Mouse (Mus musculus) heart, embryonic 10.5 days (tissue): ENCODE measurements around the gene Spats2. TPM values are rescaled to one million over a fixed set of nuclear protein-coding genes. Genes with fewer than 3 reads are reported as not detected.
"Not testable (repeated sequence)": the region's sequence is repeated elsewhere in the genome, so short reads cannot be mapped to it uniquely, and the experiment has no call there.

ENCODE experiments used
- DNase-seq: peaks from one replicate; pipeline ENCODE4 v3.0.0-alpha.2; 2017; ENCODE audit warnings: low spot score
- H3K27ac ChIP-seq: fragments of 300-500 bp; sonication (generic); 2 replicates; pipeline ENCODE4 v1.5.1; 2016; ENCODE audit warnings: mild to moderate bottlenecking
- H3K27me3 ChIP-seq: fragments of 300-500 bp; sonication (generic); 2 replicates; pipeline ENCODE4 v1.6.1; 2016; ENCODE audit warnings: mild to moderate bottlenecking; ENCODE audit not compliant: poor library complexity, insufficient read depth, severe bottlenecking
- H3K36me3 ChIP-seq: fragments of 300-500 bp; sonication (generic); 2 replicates; pipeline ENCODE4 v1.6.1; 2016; ENCODE audit warnings: mild to moderate bottlenecking, moderate library complexity
- H3K4me1 ChIP-seq: fragments of 300-500 bp; sonication (generic); 2 replicates; pipeline ENCODE4 v1.6.1; 2016; ENCODE audit warnings: mild to moderate bottlenecking
- H3K4me3 ChIP-seq: fragments of 300-500 bp; sonication (generic); 2 replicates; pipeline ENCODE4 v1.5.1; 2016; ENCODE audit warnings: mild to moderate bottlenecking, moderate library complexity
- H3K9me3 ChIP-seq: fragments of 300-500 bp; sonication (generic); 2 replicates; pipeline ENCODE4 v1.6.1; 2016; ENCODE audit warnings: mild to moderate bottlenecking, moderate library complexity
- WGBS: fragments of 180-500 bp; shearing (Covaris S2); methylation state at CpG from one replicate; pipeline ENCODE4 v1.1.7; 2016; 5-methylcytosine and 5-hydroxymethylcytosine counted together
- polyA plus RNA-seq: library from polyadenylated mRNA; unstranded; fragments of >200 nt; fragmentation: Nextera tagmentation; extraction: Ambion mirVana; gene quantifications from 2 replicates; pipeline ENCODE4 v1.2.1, GENCODE M21; 2016

Gene Spats2
- polyA plus RNA-seq, 1 experiment from 2014 or later: 58.5 TPM

DNA sequence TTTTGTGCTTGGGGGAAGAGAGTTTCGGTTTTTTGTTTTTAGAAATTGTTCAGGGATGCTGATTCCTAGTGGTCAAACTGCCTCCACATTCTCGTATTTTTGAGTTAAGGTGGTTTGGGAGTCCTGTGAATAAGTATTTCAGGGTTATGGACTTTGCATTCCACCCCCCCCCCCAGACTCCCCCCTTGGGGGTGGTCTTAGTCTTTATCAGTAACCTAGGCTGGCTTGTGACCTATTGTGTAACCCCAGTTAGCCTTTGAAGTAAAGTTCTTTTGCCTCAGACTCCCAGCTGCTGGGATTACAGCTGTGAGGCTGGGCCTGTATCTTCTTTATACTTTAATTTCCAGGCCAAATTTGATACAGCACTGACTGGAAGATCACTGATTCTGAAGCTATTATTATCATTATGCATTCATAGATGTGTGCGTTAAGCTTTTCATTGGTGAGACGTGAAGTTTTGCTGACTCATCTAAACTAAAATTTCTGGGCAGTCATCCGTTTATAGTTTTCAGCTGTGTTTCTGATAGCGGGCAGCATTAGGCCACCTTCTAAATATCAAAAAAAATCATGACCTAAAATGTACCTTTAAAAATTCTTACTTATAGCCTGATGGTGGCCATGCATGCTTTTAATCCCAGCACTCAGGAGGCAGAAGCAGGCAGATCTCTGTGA lies 2.3 kb downstream of the Spats2 start:
- Histone ChIP-seq H3K27me3 (no peaks in the 10 kb centered on the region), H3K27ac (peak overlapping the region; percentile 52; the same call in 1 of the 2 replicates), H3K4me1 (peaks cover 27% of the 10 kb centered on the region), H3K36me3 (peaks cover 18% of the 10 kb centered on the region), H3K4me3 (peak overlapping the region; percentile 89), H3K9me3 (no peaks in the 10 kb centered on the region)
- WGBS: 61% methylated on average over 6 of the region's 6 CpGs
- no peak for DNase-seq

- H3K4me3 ChIP-seq: no peak overlapping the region
- H3K36me3 ChIP-seq: peaks cover 26% of the 10 kb centered on the region
- no peaks in the 10 kb centered on the region for H3K9me3 ChIP-seq
- H3K4me1 ChIP-seq: peaks cover 27% of the 10 kb centered on the region
- peak overlapping the region; percentile 62 for H3K27ac ChIP-seq
- DNase-seq: no peak
- WGBS: 77% methylated on average over 11 of the region's 11 CpGs
- no peaks in the 10 kb centered on the region for H3K27me3 ChIP-seq
Observed at GRCm38 (mm10) chr15:99129441-99129840, 3.7 kb downstream of the Spats2 start.

GRCm38 (mm10) chr15:99129956-99130910 lies 4.5 kb downstream of the Spats2 start:
- Histone ChIP-seq H3K4me1 (peaks cover 27% of the 10 kb centered on the region), H3K27ac (peak overlapping the region; percentile 62), H3K36me3 (peaks cover 26% of the 10 kb centered on the region), H3K27me3 (no peaks in the 10 kb centered on the region), H3K9me3 (no peaks in the 10 kb centered on the region), H3K4me3 (0 out of 2 replicates have a peak overlapping the region, but pooled peaks have one; percentile 3)
- no peak for DNase-seq
- 67% methylated on average over 22 of the region's 22 CpGs for whole genome bisulfite sequencing

- H3K4me1 ChIP-seq: peaks cover 39% of the 10 kb centered on the region
- 56% methylated on average over 5 of the region's 5 CpGs for WGBS
- H3K27ac ChIP-seq: no peak overlapping the region; the same call in 1 of the 2 replicates
Observed at GRCm38 (mm10) chr15:99138389-99138788, 12.7 kb downstream of the Spats2 start.

DNA sequence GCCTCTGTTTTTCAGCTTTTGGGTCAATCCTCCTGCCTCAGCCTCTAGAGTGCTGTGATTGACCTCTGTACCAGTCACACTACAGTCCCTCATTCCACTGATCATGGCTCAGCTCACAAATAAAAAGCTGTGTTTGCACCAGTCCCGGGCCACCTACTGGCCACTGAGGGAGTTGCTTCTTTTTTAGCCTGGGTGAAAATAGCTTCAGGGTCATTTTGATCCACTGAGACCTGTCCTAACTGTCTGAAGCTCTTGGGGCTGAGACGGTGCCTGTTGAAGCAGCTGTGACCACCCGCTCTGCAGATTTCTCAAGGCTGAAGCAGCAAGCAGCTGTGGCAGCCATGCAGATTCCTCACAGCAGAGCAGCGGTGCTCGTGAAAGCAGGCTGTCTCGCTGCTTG lies 14.0 kb downstream of the Spats2 start:
- 68% methylated on average over 6 of the region's 6 CpGs for WGBS
- no peaks in the 10 kb centered on the region for H3K27me3 ChIP-seq
- no peak overlapping the region for H3K4me3 ChIP-seq
- peaks cover 39% of the 10 kb centered on the region for H3K36me3 ChIP-seq
- H3K27ac ChIP-seq: peak overlapping the region; percentile 13; the same call in 1 of the 2 replicates
- DNase-seq: peak; percentile 79
- peaks cover 41% of the 10 kb centered on the region for H3K4me1 ChIP-seq
- no peaks in the 10 kb centered on the region for H3K9me3 ChIP-seq

More at GRCm38 (mm10) chr15:99138389-99138788, 12.7 kb downstream of the Spats2 start:
- H3K27me3 ChIP-seq: no peaks in the 10 kb centered on the region
- H3K36me3 ChIP-seq: peaks cover 41% of the 10 kb centered on the region
- H3K4me3 ChIP-seq: no peak overlapping the region
- DNase-seq: peak; percentile 82
- H3K9me3 ChIP-seq: no peaks in the 10 kb centered on the region

DNA sequence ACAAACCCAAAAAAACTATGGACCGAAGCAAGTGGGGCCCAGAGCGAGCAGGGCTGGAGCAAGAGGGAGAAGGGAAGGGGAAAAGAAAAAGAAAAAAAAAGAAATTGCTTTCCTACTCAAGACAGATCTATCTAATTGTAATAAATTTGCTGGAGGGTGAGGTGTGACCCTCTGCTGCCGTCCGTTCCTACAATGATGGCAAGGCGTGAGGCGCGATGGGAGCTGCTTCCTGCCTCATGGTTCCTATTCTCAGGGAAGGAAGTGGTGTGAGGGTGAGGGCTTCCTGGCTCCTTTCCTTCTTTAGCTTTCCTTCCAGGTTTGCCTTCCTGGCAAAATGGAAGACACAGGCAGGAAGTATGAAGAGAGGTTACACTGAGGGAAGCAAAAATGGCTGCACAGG lies 24.8 kb downstream of the Spats2 start:
- Histone ChIP-seq H3K36me3 (peaks cover 85% of the 10 kb centered on the region), H3K27me3 (no peaks in the 10 kb centered on the region), H3K9me3 (no peaks in the 10 kb centered on the region), H3K4me3 (no peak overlapping the region), H3K4me1 (0 out of 2 replicates have a peak, but pooled peaks cover 6% of the 10 kb centered on the region), H3K27ac (no peak overlapping the region)
- DNase-seq: peak; percentile 54
- 87% methylated on average over 7 of the region's 7 CpGs for WGBS

- Histone ChIP-seq H3K36me3 (peaks cover 77% of the 10 kb centered on the region), H3K9me3 (no peaks in the 10 kb centered on the region), H3K27me3 (no peaks in the 10 kb centered on the region), H3K4me1 (0 out of 2 replicates have a peak, but pooled peaks cover 6% of the 10 kb centered on the region), H3K27ac (no peak overlapping the region), H3K4me3 (no peak overlapping the region)
- 67% methylated on average over 8 of the region's 8 CpGs for WGBS
- DNase-seq: peak; percentile 70
Observed at GRCm38 (mm10) chr15:99151324-99151723, 25.6 kb downstream of the Spats2 start.

GRCm38 (mm10) chr15:99153466-99153865 lies 27.8 kb downstream of the Spats2 start:
- Histone ChIP-seq H3K27me3 (no peaks in the 10 kb centered on the region), H3K27ac (no peak overlapping the region), H3K4me1 (0 out of 2 replicates have a peak, but pooled peaks cover 6% of the 10 kb centered on the region), H3K9me3 (no peaks in the 10 kb centered on the region), H3K36me3 (peaks cover 59% of the 10 kb centered on the region), H3K4me3 (no peak overlapping the region)
- 96% methylated on average over 8 of the region's 8 CpGs for WGBS
- DNase-seq: peak; percentile 63

DNA sequence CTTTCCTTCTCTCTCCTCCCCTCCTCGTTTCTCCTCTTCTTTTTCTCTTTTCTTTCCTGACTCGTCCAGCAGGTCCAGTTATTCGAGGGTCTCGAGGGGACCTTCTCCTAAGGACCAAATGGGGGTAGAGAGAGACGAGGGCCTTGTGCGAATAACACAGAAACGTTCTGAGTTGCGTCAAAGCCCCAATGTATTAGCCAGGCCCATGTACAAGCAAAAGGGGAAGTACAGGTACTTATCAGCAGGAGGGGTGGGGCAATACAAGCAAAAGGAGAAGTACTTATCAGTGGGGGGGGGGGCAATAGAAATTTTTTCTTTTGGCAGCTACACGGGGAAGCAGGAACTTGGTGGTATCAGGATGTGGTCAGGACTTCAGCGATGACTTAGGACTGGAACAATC lies 28.8 kb downstream of the Spats2 start:
- not testable (repeated sequence) for H3K4me3 ChIP-seq, H3K27ac ChIP-seq, H3K9me3 ChIP-seq, DNase-seq, H3K4me1 ChIP-seq, H3K27me3 ChIP-seq
- 76% methylated on average over 10 of the region's 10 CpGs for WGBS
- H3K36me3 ChIP-seq: peaks cover 48% of the 10 kb centered on the region

GRCm38 (mm10) chr15:99163512-99164365 lies 38.0 kb downstream of the Spats2 start:
- Histone ChIP-seq H3K4me1 (peaks cover 17% of the 10 kb centered on the region; the same call in 1 of the 2 replicates), H3K4me3 (no peak overlapping the region), H3K9me3 (no peaks in the 10 kb centered on the region), H3K27me3 (no peaks in the 10 kb centered on the region), H3K36me3 (peaks cover 36% of the 10 kb centered on the region), H3K27ac (peak overlapping the region; percentile 0; the same call in 1 of the 2 replicates)
- 54% methylated on average over 12 of the region's 12 CpGs for WGBS
- no peak for DNase-seq

DNA sequence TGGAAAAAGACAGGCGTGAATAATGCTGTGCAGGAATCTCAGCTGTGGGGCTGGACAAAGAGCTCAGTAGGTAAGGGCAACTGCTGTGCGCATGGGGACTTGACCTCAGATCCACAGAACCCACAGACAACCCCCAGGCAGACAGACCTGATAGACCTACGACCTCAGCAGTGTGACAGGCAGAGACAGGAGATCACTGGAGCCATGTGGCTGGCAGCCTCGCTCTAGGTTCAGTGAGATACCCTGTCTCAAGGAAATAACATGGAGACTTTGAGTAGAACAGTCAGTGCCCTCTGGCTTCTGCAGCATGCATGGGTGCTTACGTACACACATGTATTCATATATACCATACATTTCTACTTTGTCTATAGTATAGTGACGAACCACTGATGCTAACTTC lies 46.4 kb downstream of the Spats2 start:
- no peak overlapping the region for H3K27ac ChIP-seq
- DNase-seq: no peak

DNA sequence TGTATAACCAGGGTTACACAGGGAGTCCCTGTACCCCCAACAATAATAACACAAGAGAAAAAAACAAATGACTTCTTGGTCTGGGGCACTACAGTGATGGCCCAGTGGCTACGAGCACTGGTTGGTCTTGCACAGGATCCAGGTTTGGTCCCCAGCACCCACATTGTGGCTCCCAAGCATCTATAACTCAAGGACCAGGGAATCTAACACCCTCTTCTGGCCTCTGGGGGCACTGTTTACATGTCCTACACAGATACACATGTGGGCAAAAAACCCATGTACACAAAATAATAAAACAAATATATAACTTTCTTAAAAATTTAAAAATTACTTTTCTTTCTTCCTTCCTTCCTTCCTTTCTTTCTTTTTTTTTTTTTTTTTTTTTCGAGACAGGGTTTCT lies 53.9 kb downstream of the Spats2 start:
- no peak for DNase-seq
- H3K9me3 ChIP-seq: no peaks in the 10 kb centered on the region
- H3K4me3 ChIP-seq: no peak overlapping the region
- no peaks in the 10 kb centered on the region for H3K27me3 ChIP-seq
- no peaks in the 10 kb centered on the region for H3K4me1 ChIP-seq
- 86% methylated on average over 1 of the region's 2 CpGs for WGBS
- peaks cover 85% of the 10 kb centered on the region for H3K36me3 ChIP-seq
- no peak overlapping the region for H3K27ac ChIP-seq

More for the DNA sequence above, 46.4 kb downstream of the Spats2 start:
- Histone ChIP-seq H3K4me3 (no peak overlapping the region), H3K36me3 (peaks cover 59% of the 10 kb centered on the region), H3K9me3 (no peaks in the 10 kb centered on the region), H3K27me3 (no peaks in the 10 kb centered on the region), H3K4me1 (no peaks in the 10 kb centered on the region)
- 85% methylated on average over 6 of the region's 6 CpGs for WGBS
